Mouse (Mus musculus): ENCODE measurements around the gene Tlr12. TPM values are rescaled to one million over a fixed set of nuclear protein-coding genes. Genes with fewer than 3 reads are reported as not detected.

Gene Tlr12
- polyA plus RNA-seq, 1 experiment from 2014 or later = 0.90 TPM

GRCm38 (mm10) chr4:128575811-128576210 is 42.6 kb downstream of the Tlr12 start:
- Histone ChIP-seq H3K4me2 (replicated peaks) (no peak overlapping the region), H3K4me3 (replicated peaks; ENCODE audit: low read length) (no peak overlapping the region), H3K27me3 (ENCODE audit: control insufficient read depth, insufficient read depth, low read length) (no peaks in the 10 kb centered on the region), H3K4me1 (replicated peaks; ENCODE audit: control insufficient read depth, insufficient read depth, low read length) (no peaks in the 10 kb centered on the region), H3K9me3 (ENCODE audit: control insufficient read depth, low read length) (peaks cover 10% of the 10 kb centered on the region), H3K9ac (no peak overlapping the region), H3K27ac (no peak overlapping the region), H3K36me3 (replicated peaks; ENCODE audit: control insufficient read depth, insufficient read depth) (peaks cover 23% of the 10 kb centered on the region)
- ATAC-seq (ENCODE audit: low FRiP score) (no peak), DNase-seq (ENCODE audit: low spot score) (no peak)
- 93% methylated on average over 4 of the region's 4 CpGs for WGBS

Other genes starting within 250 kb of the Tlr12 start
- 3.4 and 4.4 TPM in 2 replicates for gene Zscan20, start 8.5 kb downstream of the Tlr12 start, polyA plus RNA-seq (2014; fragmentation: Nextera tagmentation; extraction: Ambion mirVana)
- gene Phc2, start 36.1 kb upstream of the Tlr12 start, polyA plus RNA-seq (2014; fragmentation: Nextera tagmentation; extraction: Ambion mirVana) = 46.2 and 52.8 TPM in 2 replicates
- 0.21 and 0.41 TPM in 2 replicates for gene A3galt2, start 136.7 kb upstream of the Tlr12 start, polyA plus RNA-seq (2014; fragmentation: Nextera tagmentation; extraction: Ambion mirVana)
- gene Zfp362, start 187.4 kb upstream of the Tlr12 start, polyA plus RNA-seq (2014; fragmentation: Nextera tagmentation; extraction: Ambion mirVana) = 29.0 and 33.6 TPM in 2 replicates